Mouse (Mus musculus): Measurements from ENCODE around the gene Gabra5.

Gene Gabra5

DNA sequence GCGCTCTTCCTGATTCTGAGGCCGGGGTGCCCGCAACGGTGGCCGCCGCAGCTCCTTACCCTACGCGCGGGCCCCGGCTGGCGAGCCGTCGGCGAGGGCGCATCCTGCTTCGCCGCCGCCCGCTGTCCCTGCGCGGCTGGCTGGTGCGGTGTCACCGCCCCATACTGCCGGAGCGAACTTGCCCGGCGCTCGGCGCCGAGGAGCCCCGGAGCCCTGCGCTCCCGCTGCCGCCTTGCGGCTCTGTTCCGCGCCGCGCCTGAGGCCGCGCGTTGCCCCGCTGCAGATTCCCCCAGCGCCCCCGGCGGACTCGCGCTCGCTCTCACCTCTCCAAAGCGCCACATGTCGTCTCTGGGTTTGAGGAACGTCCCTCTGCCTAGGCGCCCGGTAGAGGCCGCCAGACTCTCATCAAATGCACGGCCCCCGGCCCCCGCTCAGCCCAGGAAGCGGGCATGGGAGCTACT lies at the start of gene Gabra5:
Gabra5 (minus strand) TSS at position 379 of the 461 bp plus-strand sequence.
- DNase-seq (ENCODE audit: low spot score in 2 of 2): no peak

DNA sequence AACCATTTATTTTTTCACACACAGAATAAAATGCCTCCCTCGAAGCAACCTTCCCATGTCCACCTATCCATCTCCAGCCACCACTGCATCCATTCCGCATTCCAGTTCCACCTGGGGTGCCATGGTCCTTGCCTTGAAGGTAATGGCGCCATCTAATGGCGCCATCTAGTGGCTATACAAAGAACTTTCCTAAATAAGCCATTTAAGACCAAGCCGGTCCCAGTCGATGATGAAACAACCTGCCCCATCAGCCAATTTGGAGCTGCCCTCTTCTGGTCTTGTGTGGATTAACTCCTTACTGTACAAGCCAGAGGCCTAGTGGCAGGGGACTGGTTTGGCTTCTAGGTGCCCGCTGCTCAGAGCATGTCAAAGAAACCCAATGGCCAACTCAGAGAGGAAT lies 28.7 kb upstream of the Gabra5 start:
- no peak for DNase-seq (ENCODE audit: low spot score in 2 of 2)

DNA sequence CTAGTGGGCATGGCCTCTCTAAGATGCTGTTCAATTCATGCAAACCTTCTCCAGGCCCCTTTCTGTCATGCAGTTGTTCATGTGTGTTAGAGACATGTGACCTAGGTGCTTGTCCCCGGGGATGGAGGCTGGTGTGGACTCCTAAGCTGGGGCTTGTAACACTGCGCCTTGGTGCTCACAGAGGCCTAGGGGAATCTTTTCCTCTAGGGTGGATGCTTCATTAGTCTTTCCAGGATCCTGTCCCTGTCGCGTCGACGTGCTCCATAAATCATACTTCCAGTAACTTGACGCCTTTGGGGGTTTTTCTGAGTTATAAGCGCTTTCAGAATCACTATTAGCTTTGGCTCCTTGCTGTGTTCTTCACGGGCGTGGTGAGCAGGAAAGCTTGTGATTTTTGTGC lies 22.8 kb upstream of the Gabra5 start:
- DNase-seq (ENCODE audit: low spot score in 2 of 2): no peak

DNA sequence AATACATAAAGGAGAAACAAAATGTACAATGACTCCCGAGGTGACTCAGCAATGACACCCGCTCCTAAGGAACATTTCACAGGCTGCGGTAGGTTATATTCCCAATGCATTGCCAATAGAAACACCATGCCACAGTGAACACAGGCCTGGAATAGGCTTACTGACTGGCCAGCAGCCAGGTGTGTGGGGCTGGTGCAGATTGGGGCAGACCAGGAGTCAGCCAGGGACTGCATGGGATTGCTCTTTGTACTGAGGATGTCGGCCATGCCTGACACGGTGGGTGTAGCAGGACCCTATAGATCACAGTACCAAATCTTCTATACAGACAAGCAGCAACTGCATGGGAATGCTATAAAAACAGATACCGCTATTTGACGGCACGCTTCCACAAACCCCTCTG lies 20.1 kb upstream of the Gabra5 start:
- no peak for DNase-seq (ENCODE audit: low spot score in 2 of 2)

DNA sequence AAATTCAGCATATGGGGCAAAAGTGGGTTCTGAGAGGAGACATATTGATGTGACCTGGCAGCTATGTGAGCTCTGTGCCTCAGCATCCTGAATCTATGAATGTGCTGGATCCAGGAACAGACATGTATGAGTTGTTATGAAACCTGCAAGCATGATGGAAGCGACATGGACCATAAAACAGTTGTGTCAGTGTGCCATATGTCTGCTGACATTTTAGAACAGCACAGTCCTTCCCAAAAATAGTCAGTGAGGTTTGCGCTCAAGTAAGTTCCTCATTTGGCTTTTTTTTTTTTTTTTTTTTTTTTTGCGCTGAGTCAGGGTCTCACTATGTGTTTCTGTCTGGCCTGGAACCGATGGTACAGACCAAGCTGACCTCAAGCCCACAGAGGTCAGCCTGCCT lies 19.6 kb upstream of the Gabra5 start:
- DNase-seq (ENCODE audit: low spot score in 2 of 2): no peak

DNA sequence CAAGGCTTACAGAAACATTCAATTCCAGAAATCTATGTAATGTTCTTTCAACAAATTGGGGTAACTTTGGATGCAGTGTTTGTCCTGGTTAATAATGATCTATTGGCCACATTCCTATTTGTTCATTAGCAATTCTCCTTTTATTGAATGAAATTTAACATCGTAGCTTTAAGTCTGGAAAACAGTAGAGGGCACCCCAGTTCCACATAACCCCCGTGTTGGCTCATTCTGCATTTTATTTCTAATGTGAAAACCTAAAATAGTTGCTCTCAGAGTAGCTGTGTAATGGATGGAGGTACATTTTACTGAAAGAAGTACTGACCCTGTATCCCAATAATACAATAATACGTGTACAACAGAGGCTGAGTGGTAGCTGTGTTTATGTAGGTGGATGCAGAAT lies 3.1 kb upstream of the Gabra5 start:
- no peak for DNase-seq (ENCODE audit: low spot score in 2 of 2)

DNA sequence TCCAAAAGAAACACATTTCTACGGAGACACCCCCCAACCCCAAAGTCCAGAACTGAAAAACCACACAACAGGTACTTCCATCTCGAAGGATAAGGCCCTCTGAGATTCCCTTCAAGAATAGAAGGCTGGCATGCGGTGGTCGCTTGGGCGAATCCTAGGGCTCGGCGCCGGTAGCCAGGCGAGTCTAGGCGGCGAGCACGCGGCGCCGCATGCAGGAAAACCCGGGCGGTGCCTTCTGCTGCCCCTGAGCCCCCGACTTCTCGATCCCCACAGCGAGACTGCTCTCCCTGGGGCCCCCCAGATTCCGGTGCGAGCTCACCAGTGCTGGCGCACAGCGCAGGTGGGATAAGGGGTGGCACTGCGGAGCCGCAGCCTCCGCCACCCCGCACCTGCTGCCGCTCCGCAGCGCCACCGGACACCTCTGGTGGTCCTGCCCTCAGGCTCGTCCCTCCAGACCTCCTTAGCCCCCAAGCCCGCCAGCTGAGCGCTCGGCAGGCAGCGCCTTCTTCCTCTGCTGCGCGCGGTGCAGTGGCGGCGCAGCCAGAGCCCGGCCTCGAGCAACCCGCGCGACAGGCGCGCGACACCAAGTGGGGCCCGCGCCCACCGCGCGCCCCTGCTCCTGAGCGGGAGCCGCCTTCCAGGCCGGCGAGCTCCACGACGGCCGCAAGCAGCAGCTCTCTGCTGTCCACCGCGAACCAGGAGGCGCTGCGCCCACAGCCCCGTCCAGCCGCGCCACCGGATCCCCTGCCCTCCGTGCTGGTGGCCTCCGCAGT lies 813 bp downstream of the Gabra5 start:
- DNase-seq (ENCODE audit: low spot score in 2 of 2): no peak

DNA sequence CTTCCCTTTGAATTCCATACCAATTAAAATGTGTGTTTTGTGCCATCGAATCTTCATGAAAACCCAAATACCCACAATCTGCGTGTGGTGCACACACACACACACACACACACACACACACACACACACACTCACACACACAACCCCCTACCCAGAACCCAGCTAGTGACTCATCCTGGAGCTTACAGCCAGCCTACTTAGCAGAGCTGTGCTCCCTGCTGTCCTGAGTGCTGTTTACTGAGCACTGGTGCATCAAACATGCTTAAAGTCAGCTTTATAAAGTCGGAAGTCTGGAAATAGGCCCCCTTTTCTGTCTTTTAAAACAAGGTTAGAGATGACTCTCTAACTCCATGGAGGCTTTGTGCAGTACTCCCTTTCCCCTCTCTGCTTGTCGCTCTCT lies 7.0 kb downstream of the Gabra5 start:
- no peak for DNase-seq (ENCODE audit: low spot score in 2 of 2)

DNA sequence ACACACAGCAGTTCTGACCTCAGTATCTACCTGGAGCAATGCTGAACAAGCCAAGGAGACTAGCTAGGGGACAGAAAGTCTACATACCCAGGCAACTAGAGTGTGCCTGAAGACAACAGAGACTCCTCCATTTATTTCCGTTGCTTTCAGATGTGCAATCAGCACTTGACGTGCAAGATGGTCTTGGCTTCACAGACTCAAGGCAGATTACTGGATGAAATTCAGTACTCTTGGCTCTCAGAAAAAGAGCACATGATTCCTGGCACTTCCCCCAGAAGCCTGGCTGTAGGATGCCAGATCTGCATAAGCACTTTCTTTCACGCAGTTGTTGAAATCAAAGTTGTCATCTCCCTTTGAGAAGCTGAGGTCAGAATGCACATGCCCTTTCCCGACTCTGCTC lies 18.1 kb downstream of the Gabra5 start:
- no peak for DNase-seq (ENCODE audit: low spot score in 2 of 2)

DNA sequence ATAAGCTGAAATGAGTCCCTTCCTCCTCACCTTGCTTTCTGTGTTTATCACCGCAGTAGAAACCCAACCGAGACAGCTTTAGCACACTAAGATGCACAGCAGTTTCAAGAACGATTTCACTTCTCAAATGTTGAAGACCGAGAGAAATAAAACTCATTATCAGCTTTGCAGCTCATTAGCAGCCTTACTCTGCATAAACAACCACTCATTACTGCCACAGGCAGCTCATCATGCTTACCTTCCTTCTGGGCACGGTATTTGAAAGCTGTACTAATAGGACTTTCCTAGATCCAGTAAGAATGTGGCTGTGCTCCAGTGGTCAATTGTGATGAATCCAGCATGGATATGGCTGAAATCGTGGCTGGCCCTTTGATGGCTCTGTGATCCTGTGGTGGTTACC lies 23.0 kb downstream of the Gabra5 start:
- DNase-seq (ENCODE audit: low spot score in 2 of 2): no peak

DNA sequence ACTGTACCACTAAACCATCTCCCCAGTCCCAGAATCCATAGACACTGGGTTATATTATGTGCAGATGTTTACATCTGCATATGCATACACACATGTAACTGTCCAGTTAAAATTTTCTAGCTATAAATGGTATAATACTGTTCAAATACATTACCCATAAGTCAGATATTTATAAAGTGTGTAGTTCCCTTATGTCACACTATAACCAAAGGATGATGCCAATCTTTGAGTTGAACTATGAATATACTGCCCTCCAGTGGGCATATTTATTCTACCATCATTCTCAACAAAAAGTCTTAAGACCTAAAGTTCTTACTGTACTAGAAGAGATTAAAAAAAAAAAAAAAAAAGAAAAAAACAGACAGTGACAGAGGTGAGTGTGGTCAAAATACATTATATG lies 27.0 kb downstream of the Gabra5 start:
- DNase-seq (ENCODE audit: low spot score in 2 of 2): no peak

DNA sequence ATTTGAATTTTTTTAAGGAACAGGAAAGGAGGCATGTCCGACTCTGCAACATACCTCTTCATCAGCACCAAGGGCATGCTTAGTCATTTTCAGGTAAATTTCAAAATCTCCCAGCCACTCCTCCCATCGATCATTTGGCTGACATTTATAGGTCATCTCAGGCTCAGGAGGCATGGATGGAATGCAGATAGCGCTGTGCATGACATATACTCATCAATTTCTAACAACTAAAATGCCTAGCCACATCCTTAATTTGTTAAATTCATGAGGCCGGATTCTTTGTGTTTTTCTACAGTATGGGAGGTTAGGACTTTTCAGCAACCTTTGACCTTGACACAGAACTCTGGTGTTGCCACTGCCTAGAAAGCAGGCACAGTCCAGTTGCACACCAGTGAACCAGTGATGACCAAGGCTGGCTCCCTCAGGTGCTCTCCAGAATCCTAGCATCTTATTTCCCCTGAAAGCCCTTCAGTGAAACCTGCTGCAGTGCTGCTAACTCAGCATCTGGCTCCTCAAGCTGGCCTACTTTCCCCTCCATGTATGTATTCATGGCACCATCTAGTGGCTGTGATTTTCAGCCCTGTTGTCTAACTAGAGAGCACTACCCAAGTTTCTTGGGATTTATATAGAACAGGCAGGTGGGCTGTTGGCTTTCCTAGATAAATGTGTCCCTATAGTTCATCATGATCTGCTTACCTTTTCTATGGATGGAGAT lies 35.9 kb downstream of the Gabra5 start:
- DNase-seq (ENCODE audit: low spot score in 2 of 2): no peak

DNA sequence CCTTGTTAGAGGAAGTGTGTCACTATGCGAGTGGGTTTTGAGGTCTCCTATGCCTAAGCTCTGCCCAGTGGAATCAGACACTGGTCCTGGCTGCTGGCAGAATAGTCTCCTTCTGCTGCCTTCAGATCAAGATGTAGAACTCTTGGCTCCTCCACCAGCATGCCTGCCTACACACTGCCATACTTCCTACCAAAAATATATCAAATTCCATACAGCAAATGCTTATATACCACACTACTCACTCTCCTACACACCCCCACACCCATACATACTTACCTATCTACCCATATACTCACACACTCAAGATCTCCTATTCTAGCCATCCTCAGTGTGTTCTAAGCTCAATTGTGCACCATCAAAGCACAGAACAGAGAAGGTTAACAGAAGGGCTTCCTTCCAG lies 38.5 kb downstream of the Gabra5 start:
- DNase-seq (ENCODE audit: low spot score in 2 of 2): no peak

DNA sequence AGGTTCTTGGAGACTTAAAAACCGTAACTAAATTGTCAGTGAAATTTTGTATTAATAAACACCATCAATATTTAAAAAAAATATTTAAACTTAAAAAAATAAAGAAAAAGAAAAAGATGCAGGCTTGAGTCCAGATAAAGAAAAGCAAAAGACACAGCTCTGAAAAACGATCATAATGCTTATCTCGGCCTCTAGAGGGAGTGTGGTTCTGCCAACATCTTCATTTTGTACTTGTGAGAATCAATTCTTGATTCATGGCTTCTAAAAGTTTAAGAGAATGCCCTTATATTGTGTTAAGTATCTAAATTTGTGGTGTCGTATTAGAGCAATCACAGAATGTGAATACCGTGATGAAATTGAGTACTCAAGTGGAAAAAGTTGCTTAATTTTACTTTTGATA lies 49.5 kb downstream of the Gabra5 start:
- no peak for DNase-seq (ENCODE audit: low spot score in 2 of 2)

DNA sequence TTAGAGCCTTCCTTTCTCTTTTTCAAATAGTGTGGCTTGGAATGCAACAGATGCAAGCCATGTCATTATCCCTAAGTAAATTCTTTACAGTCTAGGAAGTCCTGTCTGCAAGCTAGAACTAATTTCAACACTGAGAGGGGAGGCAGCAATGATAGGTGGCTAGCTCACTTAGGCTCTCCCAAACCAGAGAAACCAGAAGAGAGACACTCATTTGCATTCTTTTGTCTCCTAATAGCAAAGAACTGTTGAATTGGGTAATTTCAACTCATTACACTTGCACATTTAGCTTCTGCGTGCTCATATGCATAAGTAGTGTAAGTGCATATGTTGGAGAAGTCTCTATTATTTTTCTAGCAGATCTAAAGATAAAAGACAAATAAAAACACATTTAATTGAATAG lies 61.6 kb downstream of the Gabra5 start:
- no peak for DNase-seq (ENCODE audit: low spot score in 2 of 2)

DNA sequence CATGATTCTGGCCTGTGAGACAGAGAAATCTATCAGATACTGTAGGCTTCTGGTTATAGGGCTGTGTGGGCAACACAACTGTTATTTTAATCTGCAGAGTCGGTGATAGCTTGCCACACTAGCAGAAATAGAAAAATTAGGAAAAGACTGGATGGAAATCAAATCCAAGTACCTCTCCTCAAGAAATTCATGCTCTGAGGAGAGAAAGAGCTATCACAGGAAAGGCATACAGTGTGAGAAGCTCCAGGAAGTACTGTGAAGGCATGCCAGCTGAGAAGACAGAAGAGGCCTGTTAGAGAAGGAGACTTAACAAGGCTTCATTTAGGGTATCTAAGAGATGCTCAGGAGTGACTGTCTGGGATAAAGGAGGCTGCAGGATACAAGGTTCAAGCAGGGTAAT lies 87.2 kb downstream of the Gabra5 start:
- DNase-seq (ENCODE audit: low spot score in 2 of 2): no peak

DNA sequence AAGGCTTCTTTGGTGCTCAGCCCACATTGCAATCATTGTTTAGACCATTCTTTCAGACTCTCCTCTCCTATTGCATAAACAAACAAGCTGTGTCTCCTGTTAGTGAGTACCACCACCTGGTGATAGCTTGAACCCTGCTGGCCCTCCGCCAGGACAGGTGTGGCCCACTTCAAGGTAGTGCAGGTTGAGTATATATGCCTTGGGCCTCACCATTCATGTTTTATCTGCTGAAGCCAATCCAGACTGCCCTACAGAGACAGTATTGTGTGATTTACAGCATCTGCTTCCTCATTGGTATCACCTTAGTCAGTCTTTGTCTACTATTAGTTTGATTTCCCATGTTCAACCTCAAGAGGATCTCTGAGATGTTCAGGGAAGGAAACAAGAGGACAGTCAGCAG lies 88.8 kb downstream of the Gabra5 start:
- no peak for DNase-seq (ENCODE audit: low spot score in 2 of 2)

DNA sequence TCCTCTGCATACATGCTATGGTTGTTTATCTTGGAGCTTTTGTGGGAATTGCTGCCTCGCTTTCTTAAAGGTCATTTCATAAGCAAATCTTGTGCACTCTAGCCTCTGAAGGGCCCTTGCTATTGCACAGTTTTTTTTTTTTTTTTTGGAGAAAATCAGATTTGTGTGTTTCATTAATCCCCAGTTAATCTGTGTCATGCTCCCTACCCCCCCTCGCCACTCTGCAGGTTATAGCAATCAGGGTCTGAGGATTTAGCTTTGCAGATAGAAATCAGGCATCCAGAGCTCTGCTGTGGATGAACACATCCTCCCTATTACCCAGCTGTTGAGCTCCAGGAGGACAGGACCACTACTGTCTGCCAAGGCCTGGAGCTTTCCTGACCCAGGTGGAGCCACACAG lies 90.5 kb downstream of the Gabra5 start, which contains the start of gene Gabrb3:
Gabrb3 (plus strand) TSS at position 301 of the 400 bp plus-strand sequence.
- no peak for DNase-seq (ENCODE audit: low spot score in 2 of 2)

DNA sequence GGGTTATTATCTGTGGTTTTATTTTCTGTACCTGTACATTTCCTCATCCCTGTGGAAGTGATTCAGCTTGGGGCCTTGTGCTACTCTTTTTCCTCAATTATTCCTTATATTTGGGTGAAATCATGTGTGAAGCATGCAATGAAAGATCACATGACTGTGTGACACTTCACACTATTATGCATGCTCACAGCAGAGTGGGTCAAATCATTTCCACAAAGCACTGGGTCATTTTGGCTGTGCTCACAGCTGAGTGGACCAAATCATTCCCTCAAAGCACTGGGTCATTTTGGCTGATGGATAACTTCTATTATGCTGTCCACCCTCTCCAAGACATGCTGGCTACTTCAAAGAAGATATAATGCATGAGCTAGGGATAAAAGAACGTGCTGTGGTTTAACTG lies 97.0 kb downstream of the Gabra5 start:
- no peak for DNase-seq (ENCODE audit: low spot score in 2 of 2)

DNA sequence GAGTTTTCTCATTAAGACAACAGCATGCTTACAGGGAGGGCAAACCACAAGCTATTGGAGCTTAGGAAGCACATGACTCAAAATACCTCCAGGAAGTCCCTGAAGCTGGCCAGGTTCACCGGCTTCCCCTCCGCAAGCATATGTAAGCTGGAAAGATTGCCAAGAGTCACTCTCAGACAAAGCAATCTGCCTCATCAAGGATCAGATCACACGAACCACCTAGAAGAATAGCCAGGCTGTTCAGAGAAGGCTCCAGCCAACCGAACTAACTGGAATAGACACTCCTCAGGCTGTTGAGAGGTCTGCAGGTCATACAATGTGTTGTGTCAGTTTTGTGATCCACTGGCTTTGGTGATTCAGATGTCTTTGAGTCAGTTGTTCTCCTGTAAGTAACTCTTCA lies 98.7 kb downstream of the Gabra5 start:
- DNase-seq (ENCODE audit: low spot score in 2 of 2): no peak

DNA sequence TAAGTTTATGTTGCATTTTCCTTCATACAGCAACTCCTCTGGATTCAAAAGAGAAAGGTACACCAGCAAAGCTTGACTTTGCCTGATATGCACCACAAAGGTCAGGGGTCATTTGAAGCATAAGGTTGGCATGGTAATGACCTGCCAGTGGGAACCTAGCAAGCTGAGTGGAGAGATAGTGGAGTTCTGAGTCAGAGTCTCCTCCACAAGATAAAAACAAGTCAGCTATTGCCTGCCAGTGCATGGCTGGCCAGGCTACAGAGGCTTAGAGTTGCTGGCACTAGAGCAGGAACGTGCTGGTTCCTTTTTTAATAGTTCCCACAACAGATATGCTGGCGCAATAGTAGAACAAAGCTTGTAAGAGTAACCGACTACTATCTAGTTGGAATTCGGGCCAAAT lies 116.3 kb downstream of the Gabra5 start:
- no peak for DNase-seq (ENCODE audit: low spot score in 2 of 2)

DNA sequence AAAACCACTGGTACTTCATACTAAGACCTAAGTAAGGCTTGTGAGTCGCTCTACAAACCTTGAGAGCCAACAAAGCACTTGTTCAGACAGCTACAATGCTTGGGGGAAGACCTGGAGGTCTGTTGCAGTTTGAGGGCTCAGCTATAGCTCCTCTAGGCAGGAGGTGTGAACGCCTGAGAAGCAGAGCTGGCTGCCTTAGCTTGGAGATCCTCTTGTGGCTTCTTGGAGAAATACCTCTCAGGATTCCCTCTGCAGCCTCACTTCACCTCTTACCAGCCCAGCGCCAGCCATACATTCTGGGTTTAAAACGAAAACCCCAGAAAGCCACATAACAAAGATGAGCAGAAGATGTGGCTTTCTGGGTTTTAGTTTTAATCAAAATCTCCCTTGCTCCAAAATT lies 119.8 kb downstream of the Gabra5 start:
- no peak for DNase-seq (ENCODE audit: low spot score in 2 of 2)

DNA sequence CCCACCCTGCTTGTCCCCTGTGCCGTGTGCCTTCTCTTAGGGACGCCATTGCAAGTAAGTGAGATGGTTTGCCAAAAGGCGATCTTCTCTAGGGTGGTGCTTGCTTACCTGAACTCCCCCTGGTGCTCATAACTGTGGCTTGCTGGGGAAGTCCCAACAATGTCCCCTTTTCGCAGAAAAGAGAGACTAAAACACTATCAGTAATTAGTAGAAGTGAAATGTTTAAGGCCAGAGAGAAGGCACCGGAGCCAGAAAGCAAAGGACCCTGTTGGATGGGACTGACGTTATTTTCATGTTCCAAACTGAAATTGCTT lies 122.6 kb downstream of the Gabra5 start:
- no peak for DNase-seq (ENCODE audit: low spot score in 2 of 2)
